Mouse (Mus musculus) heart, embryonic 15.5 days (tissue): ENCODE data around the gene Col9a2. TPM values are rescaled to one million over a fixed set of nuclear protein-coding genes. Genes with fewer than 3 reads are reported as not detected.
"Not testable (repeated sequence)": the region's sequence is repeated elsewhere in the genome, so short reads cannot be mapped to it uniquely, and the experiment has no call there.

Source experiments
- ATAC-seq: fragments of 200-750 bp; cut with Nextera tagmentation; replicated peaks from 2 replicates; pipeline ENCODE4 v1.8.0; 2017; ENCODE audit warnings: low read depth, moderate TSS enrichment; ENCODE audit not compliant: insufficient number of reproducible peaks, insufficient read depth, low FRiP score
- H3K27ac ChIP-seq: fragments of 300-500 bp; sonication (generic); 2 replicates; pipeline ENCODE4 v1.5.1; 2015; ENCODE audit warnings: mild to moderate bottlenecking, inconsistent platforms
- H3K27me3 ChIP-seq: fragments of 300-500 bp; sonication (generic); 2 replicates; pipeline ENCODE4 v1.6.1; 2015; ENCODE audit warnings: inconsistent platforms
- H3K36me3 ChIP-seq: fragments of 300-500 bp; sonication (generic); 2 replicates; pipeline ENCODE4 v1.6.1; 2015; ENCODE audit warnings: mild to moderate bottlenecking, inconsistent platforms
- H3K4me1 ChIP-seq: fragments of 300-500 bp; sonication (generic); replicated peaks from 2 replicates; pipeline ENCODE4 v1.6.1; 2015; ENCODE audit warnings: inconsistent platforms
- H3K4me2 ChIP-seq: fragments of 300-500 bp; sonication (generic); 2 replicates; pipeline ENCODE4 v1.6.1; 2015; ENCODE audit warnings: inconsistent platforms, mild to moderate bottlenecking, moderate library complexity
- H3K4me3 ChIP-seq: fragments of 300-500 bp; sonication (generic); 2 replicates; pipeline ENCODE4 v1.5.1; 2015; ENCODE audit warnings: mild to moderate bottlenecking, inconsistent platforms
- H3K9ac ChIP-seq: fragments of 300-500 bp; sonication (generic); 2 replicates; pipeline ENCODE4 v1.6.1; 2015; ENCODE audit warnings: mild to moderate bottlenecking, inconsistent platforms
- H3K9me3 ChIP-seq: fragments of 300-500 bp; sonication (generic); replicated peaks from 2 replicates; pipeline ENCODE4 v1.6.1; 2016; ENCODE audit warnings: inconsistent platforms
- WGBS: fragments of 180-500 bp; shearing (Covaris S2); methylation state at CpG from one replicate; pipeline ENCODE4 v1.1.7; 2015; ENCODE audit warnings: mixed read lengths; 5-methylcytosine and 5-hydroxymethylcytosine counted together
- polyA plus RNA-seq: library from polyadenylated mRNA; unstranded; fragments of >200 nt; fragmentation: Nextera tagmentation; extraction: Ambion mirVana; gene quantifications from 2 replicates; pipeline ENCODE4 v1.2.1, GENCODE M21; 2015

Col9a2 gene
- polyA plus RNA-seq, 1 experiment from 2014 or later = 9.7 TPM

DNA sequence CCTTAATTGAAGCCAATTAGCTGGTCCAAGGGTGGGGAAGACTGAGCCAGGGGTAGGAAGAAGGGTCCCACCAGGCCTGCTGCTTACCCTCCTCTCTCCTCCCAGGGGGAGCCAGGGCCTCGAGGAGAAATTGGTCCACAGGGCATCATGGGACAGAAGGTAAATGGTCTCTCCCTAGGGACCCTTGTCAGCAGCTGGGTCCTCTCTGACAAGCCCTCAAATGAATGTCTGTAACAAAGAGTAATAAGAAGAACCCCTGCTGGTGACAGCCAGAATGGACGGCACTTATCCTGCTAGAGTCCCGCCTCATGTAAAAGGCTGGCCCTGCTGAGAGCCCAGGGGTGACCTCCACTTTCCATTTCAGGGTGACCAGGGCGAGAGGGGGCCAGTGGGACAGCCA is 12.7 kb downstream of the Col9a2 start:
- no peak overlapping the region for H3K27ac ChIP-seq
- no peak for ATAC-seq
- peaks cover 10% of the 10 kb centered on the region for H3K4me1 ChIP-seq
- no peak overlapping the region for H3K4me2 ChIP-seq
- no peak overlapping the region for H3K4me3 ChIP-seq
- 29% methylated on average over 4 of the region's 4 CpGs for WGBS
- H3K9ac ChIP-seq = no peak overlapping the region
- H3K27me3 ChIP-seq = peaks cover 19% of the 10 kb centered on the region; the same call in 1 of the 2 replicates
- H3K9me3 ChIP-seq = no peaks in the 10 kb centered on the region
- H3K36me3 ChIP-seq = no peaks in the 10 kb centered on the region

DNA sequence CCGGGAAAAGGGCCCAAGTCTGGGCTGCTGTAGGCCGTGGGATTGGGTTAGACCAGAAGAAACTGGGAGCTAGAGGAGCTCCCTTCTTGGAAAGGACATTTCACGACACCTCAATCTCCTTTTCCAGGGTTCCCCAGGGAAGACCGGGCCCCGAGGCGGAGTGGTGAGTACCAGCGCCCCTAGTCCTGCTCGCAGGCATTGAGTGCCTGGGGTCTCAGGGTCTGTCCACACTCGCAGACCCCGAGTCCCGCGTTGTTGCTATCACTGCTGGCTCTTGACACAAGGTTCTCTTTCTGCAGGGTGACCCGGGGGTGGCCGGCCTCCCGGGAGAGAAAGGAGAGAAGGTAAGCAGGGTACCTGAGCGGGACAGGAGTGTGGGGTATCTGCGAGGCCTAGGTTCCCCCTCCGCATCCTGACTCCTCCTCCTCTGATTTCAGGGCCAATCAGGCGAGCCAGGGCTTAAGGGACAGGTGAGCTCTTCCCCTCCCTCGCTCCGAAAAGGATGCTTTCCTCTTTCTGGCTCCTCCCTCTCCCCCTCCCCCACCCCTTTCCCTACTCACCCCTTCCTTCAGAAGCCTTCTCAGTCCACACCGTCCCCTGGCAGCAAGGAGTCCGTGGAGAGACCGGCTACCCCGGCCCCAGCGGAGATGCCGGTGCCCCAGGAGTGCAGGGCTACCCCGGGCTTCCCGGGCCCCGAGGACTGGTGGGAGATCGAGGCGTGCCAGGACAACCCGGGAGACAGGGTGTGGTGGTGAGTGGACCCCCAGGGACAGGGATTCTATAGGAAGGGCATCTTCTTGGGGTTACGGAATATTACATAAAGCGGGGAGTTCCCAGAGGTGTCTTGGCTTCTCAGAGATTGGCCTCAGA is 13.5 kb downstream of the Col9a2 start:
- H3K9me3 ChIP-seq = no peaks in the 10 kb centered on the region
- no peak for ATAC-seq
- peaks cover 10% of the 10 kb centered on the region for H3K4me1 ChIP-seq
- WGBS = 14% methylated on average over 35 of the region's 35 CpGs
- H3K27me3 ChIP-seq = peaks cover 19% of the 10 kb centered on the region; the same call in 1 of the 2 replicates
- H3K9ac ChIP-seq = no peak overlapping the region
- H3K36me3 ChIP-seq = no peaks in the 10 kb centered on the region
- peak overlapping the region; percentile 41 for H3K4me2 ChIP-seq
- H3K4me3 ChIP-seq = 0 out of 2 replicates have a peak overlapping the region, but pooled peaks have one; percentile 9
- no peak overlapping the region for H3K27ac ChIP-seq

DNA sequence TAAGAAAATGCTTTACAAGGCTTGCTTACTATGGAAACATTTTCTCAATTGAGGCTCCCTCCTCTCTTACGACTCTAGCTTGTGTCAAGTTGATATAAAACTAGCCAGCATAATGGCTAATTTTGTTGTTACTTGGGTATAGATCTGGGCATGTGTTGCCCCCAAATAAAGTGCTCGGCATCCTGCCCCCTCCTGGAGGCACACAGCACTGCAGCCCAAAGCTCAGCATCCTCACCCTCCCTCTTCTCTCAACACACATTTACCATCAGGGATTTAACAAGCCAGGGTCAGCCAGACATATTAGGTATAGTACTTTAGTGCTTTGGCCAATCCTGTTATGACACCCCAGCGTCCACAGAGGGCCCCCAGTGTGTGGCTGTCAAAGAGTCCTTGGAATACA is 17.2 kb downstream of the Col9a2 start:
- no peak for ATAC-seq
- WGBS = 51% methylated on average over 3 of the region's 3 CpGs
- Histone ChIP-seq H3K4me1 (peaks cover 10% of the 10 kb centered on the region), H3K27me3 (peaks cover 19% of the 10 kb centered on the region; the same call in 1 of the 2 replicates), H3K36me3 (peaks cover 9% of the 10 kb centered on the region; the same call in 1 of the 2 replicates), H3K27ac (no peak overlapping the region), H3K4me3 (no peak overlapping the region), H3K4me2 (no peak overlapping the region), H3K9me3 (no peaks in the 10 kb centered on the region), H3K9ac (no peak overlapping the region)

DNA sequence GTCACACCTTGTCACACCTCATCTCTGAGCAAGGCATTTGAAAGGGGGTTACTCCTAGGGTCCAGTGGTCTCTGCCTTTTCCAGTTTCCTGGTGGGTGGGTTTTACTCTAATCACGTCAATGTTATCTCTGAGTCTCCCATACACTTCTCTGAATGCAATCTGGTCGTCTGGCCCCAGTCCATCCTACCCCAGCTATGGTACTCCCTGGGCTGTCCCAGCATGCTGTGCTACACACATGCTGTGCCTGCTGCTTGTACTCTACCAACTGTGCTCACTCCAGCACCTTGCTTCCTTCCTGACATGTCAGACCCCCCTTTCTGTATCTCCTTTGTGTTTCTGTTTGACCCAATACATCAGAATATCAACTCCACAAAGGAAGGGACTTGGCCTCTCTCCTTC is 17.8 kb downstream of the Col9a2 start:
- Histone ChIP-seq H3K4me2 (no peak overlapping the region), H3K4me1 (peaks cover 7% of the 10 kb centered on the region), H3K27me3 (peaks cover 16% of the 10 kb centered on the region; the same call in 1 of the 2 replicates), H3K9ac (no peak overlapping the region), H3K9me3 (no peaks in the 10 kb centered on the region), H3K27ac (no peak overlapping the region), H3K36me3 (peaks cover 9% of the 10 kb centered on the region; the same call in 1 of the 2 replicates), H3K4me3 (no peak overlapping the region)
- ATAC-seq = no peak
- WGBS = 33% methylated on average over 2 of the region's 2 CpGs

DNA sequence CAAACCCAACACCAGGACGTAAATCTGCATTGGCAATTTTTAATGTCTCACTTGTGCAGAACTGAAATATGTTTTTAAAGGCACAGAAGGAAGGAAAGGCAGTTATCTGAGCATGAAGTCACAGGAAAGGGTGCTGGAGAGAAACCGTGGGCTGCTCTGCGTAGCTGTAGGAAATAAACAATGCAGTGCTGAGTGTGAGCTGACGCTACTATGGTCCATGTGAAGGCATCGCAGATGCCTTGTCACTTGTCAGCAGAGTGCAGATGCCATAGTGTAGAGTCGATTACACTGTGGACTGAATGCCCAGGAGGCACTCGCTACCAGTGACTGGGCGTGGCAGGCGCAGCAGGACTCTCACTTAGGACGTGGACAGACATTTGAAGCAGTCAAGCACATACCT is 20.0 kb downstream of the Col9a2 start:
- not testable (repeated sequence) for H3K27ac ChIP-seq, H3K4me1 ChIP-seq, H3K4me2 ChIP-seq, H3K9ac ChIP-seq, H3K36me3 ChIP-seq, H3K27me3 ChIP-seq, ATAC-seq, H3K4me3 ChIP-seq, H3K9me3 ChIP-seq
- WGBS = 56% methylated on average over 10 of the region's 10 CpGs

DNA sequence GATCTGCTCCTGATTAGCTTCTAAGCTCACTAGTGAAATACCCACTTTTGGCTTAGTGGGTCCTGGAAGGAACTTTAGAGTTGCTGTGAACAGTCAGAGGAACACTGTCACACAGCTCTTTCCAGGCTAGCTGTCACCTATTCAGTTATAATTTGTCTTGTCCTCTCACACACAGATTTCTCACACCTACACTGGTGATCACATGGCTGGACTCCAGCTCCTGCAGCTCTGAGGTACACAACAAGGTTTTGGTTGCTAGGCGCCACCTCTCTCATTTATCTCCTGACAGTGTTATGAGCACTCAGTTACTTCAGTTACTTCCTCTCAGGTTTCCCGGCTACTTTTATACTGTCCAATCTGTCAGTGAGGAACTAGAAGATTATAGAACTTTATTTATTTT is 26.2 kb downstream of the Col9a2 start:
- H3K4me1 ChIP-seq = no peaks in the 10 kb centered on the region
- H3K9me3 ChIP-seq = no peaks in the 10 kb centered on the region
- no peak for ATAC-seq
- no peak overlapping the region for H3K9ac ChIP-seq
- no peak overlapping the region for H3K4me2 ChIP-seq
- no peak overlapping the region for H3K4me3 ChIP-seq
- no peak overlapping the region for H3K27ac ChIP-seq
- peaks cover 23% of the 10 kb centered on the region for H3K36me3 ChIP-seq
- 48% methylated on average over 2 of the region's 2 CpGs for WGBS
- H3K27me3 ChIP-seq = no peaks in the 10 kb centered on the region

DNA sequence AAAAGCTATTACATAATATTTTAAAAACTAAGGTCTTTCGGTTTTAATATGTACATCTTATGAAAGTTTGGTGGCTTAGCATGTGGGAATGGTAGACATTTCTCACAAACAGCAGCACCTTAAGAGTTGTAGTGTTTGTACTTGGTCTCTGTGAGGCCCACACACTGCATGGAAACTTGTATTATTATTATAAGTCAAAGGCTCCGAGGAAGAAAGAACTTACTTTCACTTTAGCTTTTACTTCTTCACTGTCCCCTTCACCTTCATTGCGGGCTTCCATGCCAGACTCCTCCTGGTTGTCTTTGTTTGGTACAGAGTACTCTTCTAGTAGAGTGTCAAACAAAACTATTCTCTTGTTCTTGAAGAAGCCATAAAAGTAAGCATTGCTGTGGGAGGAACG is 35.1 kb downstream of the Col9a2 start:
- WGBS = 87% methylated on average over 4 of the region's 4 CpGs
- Histone ChIP-seq H3K9me3 (no peaks in the 10 kb centered on the region), H3K27ac (no peak overlapping the region), H3K4me2 (no peak overlapping the region), H3K4me1 (no peaks in the 10 kb centered on the region), H3K4me3 (no peak overlapping the region), H3K36me3 (peaks cover 21% of the 10 kb centered on the region), H3K9ac (no peak overlapping the region), H3K27me3 (no peaks in the 10 kb centered on the region)
- ATAC-seq = no peak

DNA sequence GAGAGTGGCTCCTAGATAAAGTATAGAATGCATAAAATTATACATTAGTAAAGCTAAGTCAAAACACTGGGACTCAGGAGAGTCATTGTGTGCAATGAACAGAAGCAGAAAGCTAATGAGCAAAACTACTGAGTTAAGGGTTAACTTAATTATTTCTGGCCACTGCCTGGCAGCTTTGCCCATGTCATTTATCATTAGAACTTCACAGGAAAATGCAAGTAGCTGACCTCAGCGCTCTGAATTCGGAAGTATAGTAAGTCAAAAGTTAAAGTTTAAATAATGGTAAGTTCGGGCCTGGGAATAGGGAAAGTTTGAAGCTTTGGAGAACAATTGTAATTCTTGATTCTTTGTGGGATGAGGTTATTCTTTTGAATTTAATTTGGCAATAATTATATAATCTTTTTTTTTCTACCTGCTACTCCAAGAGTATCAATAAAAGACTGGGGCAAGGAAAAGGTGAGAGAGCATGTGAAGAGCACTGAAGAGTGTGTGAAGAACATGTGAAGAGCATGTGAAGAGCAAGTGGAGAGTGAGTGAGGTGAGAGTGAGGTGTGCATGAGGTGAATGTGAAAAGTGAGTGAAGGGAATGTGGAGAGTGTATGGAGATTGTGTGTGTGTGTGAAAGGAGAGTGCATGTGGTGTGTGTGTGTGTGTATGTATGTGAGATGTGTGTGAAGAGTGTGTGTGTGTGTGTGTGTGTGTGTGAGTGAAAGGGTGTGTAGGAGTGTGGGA is 38.9 kb downstream of the Col9a2 start:
- 82% methylated on average over 3 of the region's 3 CpGs for WGBS
- no peak overlapping the region for H3K4me3 ChIP-seq
- H3K4me2 ChIP-seq = no peak overlapping the region
- no peak for ATAC-seq
- H3K4me1 ChIP-seq = no peaks in the 10 kb centered on the region
- no peak overlapping the region for H3K9ac ChIP-seq
- H3K36me3 ChIP-seq = peaks cover 45% of the 10 kb centered on the region
- no peaks in the 10 kb centered on the region for H3K27me3 ChIP-seq
- H3K9me3 ChIP-seq = no peaks in the 10 kb centered on the region
- no peak overlapping the region for H3K27ac ChIP-seq

DNA sequence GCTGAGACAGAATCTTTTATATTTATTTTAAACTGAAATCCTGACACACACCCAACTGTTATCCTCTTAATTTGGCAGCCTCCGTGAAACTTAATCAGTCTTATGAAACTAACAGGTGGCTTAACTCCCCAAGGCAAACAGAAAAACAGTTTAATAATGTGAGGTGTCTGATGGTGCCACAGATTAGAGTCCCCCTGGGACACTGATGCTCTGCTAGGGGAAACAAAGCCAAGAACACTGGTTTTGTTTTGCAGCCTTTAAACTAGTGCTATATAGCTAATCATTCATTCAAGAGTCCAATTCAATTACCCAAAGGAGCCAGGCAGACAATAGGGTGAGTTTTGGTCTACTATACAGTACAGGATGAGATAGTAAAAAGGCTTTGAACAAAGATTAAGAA is 41.2 kb downstream of the Col9a2 start:
- Histone ChIP-seq H3K27ac (no peak overlapping the region), H3K36me3 (peaks cover 60% of the 10 kb centered on the region), H3K4me3 (no peak overlapping the region), H3K4me1 (no peaks in the 10 kb centered on the region), H3K9ac (no peak overlapping the region), H3K27me3 (no peaks in the 10 kb centered on the region), H3K9me3 (no peaks in the 10 kb centered on the region), H3K4me2 (no peak overlapping the region)
- 84% methylated on average over 1 of the region's 1 CpGs for WGBS
- no peak for ATAC-seq

DNA sequence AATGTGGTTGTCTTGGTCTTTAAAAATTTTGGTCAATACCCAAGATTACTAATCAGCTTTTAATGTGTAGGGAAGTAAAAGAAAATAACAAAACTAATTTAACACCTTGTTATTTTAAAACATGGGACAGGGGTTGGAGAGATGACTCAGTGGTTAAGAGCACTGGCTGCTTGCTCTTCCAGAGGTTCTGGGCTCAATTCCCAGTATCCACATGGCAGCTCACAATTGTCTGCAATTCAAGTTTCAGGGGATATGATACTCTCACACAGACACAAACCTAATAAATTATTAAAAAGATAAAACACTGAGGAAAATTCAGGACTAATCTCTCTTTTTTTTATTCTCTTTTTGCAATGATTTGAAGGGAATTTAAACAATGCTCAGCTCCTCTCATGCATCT is 45.3 kb downstream of the Col9a2 start:
- Histone ChIP-seq H3K9me3 (no peaks in the 10 kb centered on the region), H3K4me3 (no peak overlapping the region), H3K4me2 (no peak overlapping the region), H3K27ac (no peak overlapping the region), H3K4me1 (no peaks in the 10 kb centered on the region), H3K27me3 (no peaks in the 10 kb centered on the region), H3K9ac (no peak overlapping the region), H3K36me3 (peaks cover 62% of the 10 kb centered on the region)
- ATAC-seq = no peak

DNA sequence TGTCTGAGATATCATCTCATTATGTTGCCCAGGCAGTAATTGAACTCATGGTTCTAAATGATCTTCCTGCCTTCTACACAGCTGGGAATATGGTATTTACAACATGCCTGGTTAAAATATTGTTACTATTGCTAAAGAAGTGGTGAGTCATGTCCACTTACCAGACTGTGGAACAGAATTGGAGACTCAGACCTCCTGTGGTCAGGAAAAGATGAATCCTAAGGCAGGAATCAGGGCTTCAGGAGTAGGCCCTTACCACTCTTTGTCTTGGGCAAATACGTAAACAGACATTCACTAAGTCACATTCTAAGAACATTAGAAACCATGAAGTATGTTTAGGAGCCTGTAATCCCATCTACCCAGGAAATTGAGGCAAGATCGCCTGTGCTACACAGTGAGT is 49.5 kb downstream of the Col9a2 start:
- Histone ChIP-seq H3K9ac (no peak overlapping the region), H3K27me3 (no peaks in the 10 kb centered on the region), H3K36me3 (peaks cover 56% of the 10 kb centered on the region), H3K4me3 (no peak overlapping the region), H3K4me2 (no peak overlapping the region), H3K4me1 (no peaks in the 10 kb centered on the region), H3K9me3 (no peaks in the 10 kb centered on the region), H3K27ac (no peak overlapping the region)
- no peak for ATAC-seq
- 92% methylated on average over 2 of the region's 2 CpGs for WGBS
